Mouse (Mus musculus): Measurements from ENCODE around the gene Cep295. TPM values are rescaled to one million over a fixed set of nuclear protein-coding genes. Genes with fewer than 3 reads are reported as not detected.

Gene Cep295
- total RNA-seq, 1 experiment from 2014 or later, result 12.1 TPM

Small RNA genes within 50 kb of the gene (microRNA-seq; reads per million reads assigned to microRNA genes)
- 0 reads per million in 2 experiments for gene Gm49349
- gene mmu-mir-7650, result 0 to 0.38 reads per million in 2 experiments

Other genes starting within 250 kb of the Cep295 start
- 0.07 TPM in 1 of 2 replicates, not detected in the other for gene Hephl1, start 245.7 kb downstream of the Cep295 start, total RNA-seq (2021)
- gene Vstm5, start 118.7 kb downstream of the Cep295 start, total RNA-seq (2021), result 0.59 and 1.1 TPM in 2 replicates
- 28.2 and 35.0 TPM in 2 replicates for gene Med17, start 77.9 kb downstream of the Cep295 start, total RNA-seq (2021)
- gene Taf1d, start 51.6 kb downstream of the Cep295 start, total RNA-seq (2021), result 115 and 120 TPM in 2 replicates
- 127 and 156 TPM in 2 replicates for gene 4931406C07Rik, start 51.3 kb downstream of the Cep295 start, total RNA-seq (2021)
- gene Smco4, start 135.6 kb upstream of the Cep295 start, total RNA-seq (2021), result 32.1 and 38.9 TPM in 2 replicates